Mouse (Mus musculus) natural killer cell, adult 2 months (primary cell): Measurements from ENCODE around the gene Notch2.
A peak's percentile ranks its signal among the peaks of the same experiment; 100 is the strongest.
"Not testable (repeated sequence)": the region's sequence is repeated elsewhere in the genome, so short reads cannot be mapped to it uniquely, and the experiment has no call there.

Experiments used
- DNase-seq, 2 experiments: peaks; one replicate each; pipeline ENCODE4 v3.0.0; 2022; ENCODE audit warnings: low spot score in 2 of 2

Notch2 gene

GRCm38 (mm10) chr3:98031104-98031503 is 17.8 kb downstream of the Notch2 start:
- DNase-seq, result peak in 1 of 2 experiments; percentile 35

- no peak for DNase-seq
Measured at GRCm38 (mm10) chr3:98032191-98032590, 18.9 kb downstream of the Notch2 start.

- DNase-seq, result no peak
Measured at GRCm38 (mm10) chr3:98032944-98033343, 19.6 kb downstream of the Notch2 start.

GRCm38 (mm10) chr3:98034622-98035593 is 21.6 kb downstream of the Notch2 start:
- no peak for DNase-seq

- no peak for DNase-seq
Measured at GRCm38 (mm10) chr3:98036161-98036560, 22.8 kb downstream of the Notch2 start.

- DNase-seq, result no peak
Measured at GRCm38 (mm10) chr3:98037151-98037550, 23.8 kb downstream of the Notch2 start.

- no peak for DNase-seq
Measured at GRCm38 (mm10) chr3:98038658-98039057, 25.3 kb downstream of the Notch2 start.

GRCm38 (mm10) chr3:98039223-98039622 is 25.9 kb downstream of the Notch2 start:
- no peak for DNase-seq

- DNase-seq, result no peak
Measured at GRCm38 (mm10) chr3:98039666-98040456, 26.5 kb downstream of the Notch2 start.

- no peak for DNase-seq
Measured at GRCm38 (mm10) chr3:98040836-98041235, 27.5 kb downstream of the Notch2 start.

- no peak for DNase-seq
Measured at GRCm38 (mm10) chr3:98042301-98042700, 29.0 kb downstream of the Notch2 start.

- DNase-seq, result no peak
Measured at GRCm38 (mm10) chr3:98042955-98043456, 29.7 kb downstream of the Notch2 start.

- no peak for DNase-seq
Measured at GRCm38 (mm10) chr3:98043669-98044068, 30.3 kb downstream of the Notch2 start.

- no peak for DNase-seq
Measured at GRCm38 (mm10) chr3:98044768-98045368, 31.5 kb downstream of the Notch2 start.

- DNase-seq, result no peak
Measured at GRCm38 (mm10) chr3:98045465-98046148, 32.3 kb downstream of the Notch2 start.

GRCm38 (mm10) chr3:98046305-98046704 is 33.0 kb downstream of the Notch2 start:
- DNase-seq, result peak; percentile 49 to 50

- DNase-seq, result no peak
Measured at GRCm38 (mm10) chr3:98049671-98050070, 36.3 kb downstream of the Notch2 start.

GRCm38 (mm10) chr3:98050086-98050485 is 36.8 kb downstream of the Notch2 start:
- DNase-seq, result not testable (repeated sequence)

- no peak for DNase-seq
Measured at GRCm38 (mm10) chr3:98050492-98051406, 37.4 kb downstream of the Notch2 start.

GRCm38 (mm10) chr3:98051407-98051968 is 38.2 kb downstream of the Notch2 start:
- DNase-seq, result no peak
